Mouse (Mus musculus) macrophage (primary cell): ENCODE data around the gene Elovl2. TPM values are rescaled to one million over a fixed set of nuclear protein-coding genes. Genes with fewer than 3 reads are reported as not detected.
A peak's percentile ranks its signal among the peaks of the same experiment; 100 is the strongest.
"Not testable (repeated sequence)": the region's sequence is repeated elsewhere in the genome, so short reads cannot be mapped to it uniquely, and the experiment has no call there.

Experiments used
- H3K27ac ChIP-seq: fragments of 350-480 bp; formaldehyde crosslinking; 2 replicates; pipeline ENCODE4 v1.9.0; 2021
- H3K36me3 ChIP-seq: fragments of 350-480 bp; formaldehyde crosslinking; 2 replicates; pipeline ENCODE4 v1.9.0; 2021; ENCODE audit errors: inconsistent target
- H3K4me3 ChIP-seq: fragments of 350-480 bp; formaldehyde crosslinking; 2 replicates; pipeline ENCODE4 v1.9.0; 2021; ENCODE audit errors: inconsistent target
- H3K79me2 ChIP-seq: fragments of 350-480 bp; formaldehyde crosslinking; 2 replicates; pipeline ENCODE4 v1.9.0; 2021; ENCODE audit errors: inconsistent target
- WGBS: methylation state at CpG from one replicate; pipeline ENCODE4 v1.1.7; 2026; ENCODE audit warnings: inconsistent platforms; ENCODE audit not compliant: missing documents; 5-methylcytosine and 5-hydroxymethylcytosine counted together
- polyA plus RNA-seq: library from polyadenylated mRNA; stranded (reverse); fragments of 250-400 nt; gene quantifications from 3 replicates; pipeline ENCODE4 v1.2.4, GENCODE M21; 2018; ENCODE audit warnings: inconsistent platforms
- total RNA-seq, 78 experiments: library from RNA; depleted of rRNA; stranded (reverse); fragments of 250-400 nt; gene quantifications; 1 replicate in 9 of 78; 2 replicates in 24 of 78; 3 replicates in 43 of 78; 4 replicates in 2 of 78; pipeline ENCODE4 v1.2.4; 2018; ENCODE audit warnings: inconsistent platforms in 56 of 78

Elovl2 gene
- total RNA-seq (2018; cell fraction: chromatin; rRNA removed) = not detected
- total RNA-seq (2018; cell fraction: cytosol; rRNA removed) = under 1 TPM in 22 of 26 experiments, not detected in 4; 0.03 to 0.23 (median 0.10) TPM
- total RNA-seq (2018; cell fraction: nucleus; rRNA removed) = under 1 TPM in 9 of 26 experiments, not detected in 17; 0.10 to 0.33 (median 0.17) TPM
- polyA plus RNA-seq = 0.03 to 0.16 TPM in 2 of 3 replicates, not detected in the other

GRCm38 (mm10) chr13:41220304-41220834, at the start of gene Elovl2:
Gene Elovl2 (minus strand): TSS chr13:41220405.
- Histone ChIP-seq H3K4me3 (no peak within 1 kb of the TSS; the same call in 1 of the 2 replicates), H3K79me2 (no peaks in the 10 kb centered on the region), H3K36me3 (no peaks in the 10 kb centered on the region), H3K27ac (no peak within 1 kb of the TSS)
- WGBS = 5% methylated on average over 64 of the region's 77 CpGs

GRCm38 (mm10) chr13:41267827-41268408, 47.7 kb upstream of the Elovl2 start:
- Histone ChIP-seq H3K27ac (no peak overlapping the region), H3K36me3 (no peaks in the 10 kb centered on the region), H3K4me3 (no peak overlapping the region), H3K79me2 (peaks cover 12% of the 10 kb centered on the region; the same call in 1 of the 2 replicates)
- 90% methylated on average over 7 of the region's 7 CpGs for WGBS

- H3K36me3 ChIP-seq = no peaks in the 10 kb centered on the region
- H3K27ac ChIP-seq = peak overlapping the region; percentile 65
- WGBS = 19% methylated on average over 4 of the region's 5 CpGs
- no peak overlapping the region for H3K4me3 ChIP-seq
- peaks cover 12% of the 10 kb centered on the region; the same call in 1 of the 2 replicates for H3K79me2 ChIP-seq
Observed at GRCm38 (mm10) chr13:41263304-41264006, 43.2 kb upstream of the Elovl2 start.

- WGBS = 94% methylated on average over 8 of the region's 8 CpGs
- not testable (repeated sequence) for H3K27ac ChIP-seq, H3K36me3 ChIP-seq, H3K4me3 ChIP-seq
- H3K79me2 ChIP-seq = peaks cover 12% of the 10 kb centered on the region; the same call in 1 of the 2 replicates
Observed at GRCm38 (mm10) chr13:41261617-41262016, 41.4 kb upstream of the Elovl2 start.

GRCm38 (mm10) chr13:41257851-41258250, 37.6 kb upstream of the Elovl2 start:
- Histone ChIP-seq H3K36me3 (no peaks in the 10 kb centered on the region), H3K79me2 (peaks cover 4% of the 10 kb centered on the region; the same call in 1 of the 2 replicates), H3K4me3 (no peak overlapping the region), H3K27ac (no peak overlapping the region)
- 93% methylated on average over 4 of the region's 4 CpGs for WGBS

GRCm38 (mm10) chr13:41256962-41257361, 36.8 kb upstream of the Elovl2 start:
- WGBS = 88% methylated on average over 3 of the region's 3 CpGs
- H3K36me3 ChIP-seq = no peaks in the 10 kb centered on the region
- no peak overlapping the region for H3K4me3 ChIP-seq
- peaks cover 8% of the 10 kb centered on the region; the same call in 1 of the 2 replicates for H3K79me2 ChIP-seq
- H3K27ac ChIP-seq = no peak overlapping the region

- no peak overlapping the region for H3K27ac ChIP-seq
- H3K36me3 ChIP-seq = no peaks in the 10 kb centered on the region
- no peak overlapping the region for H3K4me3 ChIP-seq
- peaks cover 9% of the 10 kb centered on the region; the same call in 1 of the 2 replicates for H3K79me2 ChIP-seq
- WGBS = 95% methylated on average over 5 of the region's 5 CpGs
Observed at GRCm38 (mm10) chr13:41256126-41256525, 35.9 kb upstream of the Elovl2 start.

GRCm38 (mm10) chr13:41252736-41253135, 32.5 kb upstream of the Elovl2 start:
- no peak overlapping the region for H3K4me3 ChIP-seq
- no peak overlapping the region for H3K27ac ChIP-seq
- 99% methylated on average over 6 of the region's 7 CpGs for WGBS
- peaks cover 9% of the 10 kb centered on the region; the same call in 1 of the 2 replicates for H3K79me2 ChIP-seq
- no peaks in the 10 kb centered on the region for H3K36me3 ChIP-seq

- WGBS = 96% methylated on average over 6 of the region's 6 CpGs
- no peak overlapping the region for H3K27ac ChIP-seq
- H3K36me3 ChIP-seq = no peaks in the 10 kb centered on the region
Observed at GRCm38 (mm10) chr13:41252141-41252540, 31.9 kb upstream of the Elovl2 start.

GRCm38 (mm10) chr13:41251667-41252066, 31.5 kb upstream of the Elovl2 start:
- peaks cover 9% of the 10 kb centered on the region; the same call in 1 of the 2 replicates for H3K79me2 ChIP-seq
- H3K36me3 ChIP-seq = no peaks in the 10 kb centered on the region
- no peak overlapping the region for H3K4me3 ChIP-seq
- WGBS = 89% methylated on average over 5 of the region's 5 CpGs
- no peak overlapping the region for H3K27ac ChIP-seq

More at GRCm38 (mm10) chr13:41252141-41252540, 31.9 kb upstream of the Elovl2 start:
- Histone ChIP-seq H3K79me2 (peaks cover 9% of the 10 kb centered on the region; the same call in 1 of the 2 replicates), H3K4me3 (no peak overlapping the region)

GRCm38 (mm10) chr13:41251232-41251631, 31.0 kb upstream of the Elovl2 start:
- H3K79me2 ChIP-seq, H3K27ac ChIP-seq, H3K36me3 ChIP-seq, H3K4me3 ChIP-seq: not testable (repeated sequence)
- WGBS = 93% methylated on average over 5 of the region's 5 CpGs

- Histone ChIP-seq H3K79me2 (peaks cover 9% of the 10 kb centered on the region; the same call in 1 of the 2 replicates), H3K4me3 (peak overlapping the region; percentile 57), H3K36me3 (no peaks in the 10 kb centered on the region), H3K27ac (no peak overlapping the region)
- 4% methylated on average over 27 of the region's 27 CpGs for WGBS
Observed at GRCm38 (mm10) chr13:41250318-41250981, 30.2 kb upstream of the Elovl2 start.

- H3K4me3 ChIP-seq = peak within 1 kb of the TSS; percentile 57
- WGBS = under 1% methylated on average over 69 of the region's 78 CpGs
- no peaks in the 10 kb centered on the region for H3K36me3 ChIP-seq
- H3K27ac ChIP-seq = peak within 1 kb of the TSS; percentile 19
- peaks cover 9% of the 10 kb centered on the region; the same call in 1 of the 2 replicates for H3K79me2 ChIP-seq
Observed at GRCm38 (mm10) chr13:41249538-41250317, 29.5 kb upstream of the Elovl2 start, which contains the start of gene Smim13. Gene Smim13 (plus strand): TSS chr13:41249844.
